Mouse (Mus musculus): Measurements from ENCODE around the gene Rnf215.
"Not testable (repeated sequence)": the region's sequence is repeated elsewhere in the genome, so short reads cannot be mapped to it uniquely, and the experiment has no call there.

Gene Rnf215

GRCm38 (mm10) chr11:4147098-4147497 lies 12.1 kb downstream of the Rnf215 start:
- DNase-seq (ENCODE audit: low spot score) = no peak

GRCm38 (mm10) chr11:4148120-4148519 lies 13.1 kb downstream of the Rnf215 start:
- no peak for DNase-seq (ENCODE audit: low spot score)

- no peak for DNase-seq (ENCODE audit: low spot score)
Observed at GRCm38 (mm10) chr11:4148536-4149156, 13.6 kb downstream of the Rnf215 start.

GRCm38 (mm10) chr11:4149886-4150285 lies 14.9 kb downstream of the Rnf215 start:
- DNase-seq (ENCODE audit: low spot score) = no peak

GRCm38 (mm10) chr11:4153694-4154093 lies 18.7 kb downstream of the Rnf215 start:
- DNase-seq (ENCODE audit: low spot score) = no peak

- DNase-seq (ENCODE audit: low spot score) = no peak
Observed at GRCm38 (mm10) chr11:4155641-4156040, 20.6 kb downstream of the Rnf215 start.

- no peak for DNase-seq (ENCODE audit: low spot score)
Observed at GRCm38 (mm10) chr11:4158676-4159075, 23.7 kb downstream of the Rnf215 start.

GRCm38 (mm10) chr11:4159808-4160708 lies 25.1 kb downstream of the Rnf215 start, which contains the start of the genes Ccdc157 and Sf3a1:
Gene Ccdc157, minus strand, starts transcription at chr11:4160293.
Gene Sf3a1, plus strand, starts transcription at chr11:4160350.
- DNase-seq (ENCODE audit: low spot score) = peak; percentile 91

- no peak for DNase-seq (ENCODE audit: low spot score)
Observed at GRCm38 (mm10) chr11:4160758-4161480, 25.9 kb downstream of the Rnf215 start.

GRCm38 (mm10) chr11:4164701-4165100 lies 29.7 kb downstream of the Rnf215 start:
- DNase-seq (ENCODE audit: low spot score) = no peak

- DNase-seq (ENCODE audit: low spot score) = no peak
Observed at GRCm38 (mm10) chr11:4166467-4167090, 31.6 kb downstream of the Rnf215 start.

GRCm38 (mm10) chr11:4174586-4174985 lies 39.6 kb downstream of the Rnf215 start:
- no peak for DNase-seq (ENCODE audit: low spot score)

- no peak for DNase-seq (ENCODE audit: low spot score)
Observed at GRCm38 (mm10) chr11:4177716-4178115, 42.7 kb downstream of the Rnf215 start.

GRCm38 (mm10) chr11:4182061-4182460 lies 47.1 kb downstream of the Rnf215 start:
- no peak for DNase-seq (ENCODE audit: low spot score)

- DNase-seq (ENCODE audit: low spot score) = no peak
Observed at GRCm38 (mm10) chr11:4183511-4183910, 48.5 kb downstream of the Rnf215 start.

- DNase-seq (ENCODE audit: low spot score) = no peak
Observed at GRCm38 (mm10) chr11:4184251-4184952, 49.4 kb downstream of the Rnf215 start.

- DNase-seq (ENCODE audit: low spot score) = not testable (repeated sequence)
Observed at GRCm38 (mm10) chr11:4185480-4185879, 50.5 kb downstream of the Rnf215 start.

- DNase-seq (ENCODE audit: low spot score) = peak; percentile 99
Observed at GRCm38 (mm10) chr11:4186486-4187317, 51.7 kb downstream of the Rnf215 start, which contains the start of gene Tbc1d10a. Gene Tbc1d10a, plus strand, starts transcription at chr11:4186789.

- DNase-seq (ENCODE audit: low spot score) = no peak
Observed at GRCm38 (mm10) chr11:4187318-4187700, 52.3 kb downstream of the Rnf215 start.

- peak; percentile 77 for DNase-seq (ENCODE audit: low spot score)
Observed at GRCm38 (mm10) chr11:4189182-4189581, 54.2 kb downstream of the Rnf215 start.
